Mouse (Mus musculus): ENCODE measurements around the gene Nthl1. TPM values are rescaled to one million over a fixed set of nuclear protein-coding genes. Genes with fewer than 3 reads are reported as not detected.

The Nthl1 gene
- polyA plus RNA-seq, 1 experiment from 2014 or later, result 18.6 TPM

GRCm38 (mm10) chr17:24593992-24594890 is 38.2 kb upstream of the Nthl1 start:
- 86% methylated on average over 26 of the region's 26 CpGs for WGBS
- H3K27ac ChIP-seq (ENCODE audit: low read depth), result no peak overlapping the region
- ATAC-seq (ENCODE audit: insufficient read depth), result no peak
- H3K9me3 ChIP-seq (ENCODE audit: low read depth, low read length), result no peaks in the 10 kb centered on the region
- no peak overlapping the region for H3K4me3 ChIP-seq (ENCODE audit: low read depth, low read length)
- H3K4me1 ChIP-seq (ENCODE audit: insufficient read depth), result no peaks in the 10 kb centered on the region
- no peak for DNase-seq
- no peaks in the 10 kb centered on the region for H3K27me3 ChIP-seq (ENCODE audit: insufficient read depth, low read length)
- H3K9ac ChIP-seq, result no peak overlapping the region
- no peak overlapping the region for H3K4me2 ChIP-seq
- no peak for TF ChIP-seq CTCF (IDR thresholded peaks at IDR 0.05; ENCODE audit: low read depth)
- H3K36me3 ChIP-seq (ENCODE audit: insufficient read depth), result peaks cover 96% of the 10 kb centered on the region

- TF ChIP-seq CTCF (IDR thresholded peaks at IDR 0.05; ENCODE audit: low read depth), result peak; percentile 50
- Histone ChIP-seq H3K36me3 (ENCODE audit: insufficient read depth) (peaks cover 94% of the 10 kb centered on the region), H3K4me1 (ENCODE audit: insufficient read depth) (no peaks in the 10 kb centered on the region), H3K9me3 (ENCODE audit: low read depth, low read length) (no peaks in the 10 kb centered on the region), H3K4me2 (no peak overlapping the region), H3K27ac (ENCODE audit: low read depth) (0 out of 2 replicates have a peak overlapping the region, but pooled peaks have one; percentile 9), H3K27me3 (ENCODE audit: insufficient read depth, low read length) (no peaks in the 10 kb centered on the region), H3K4me3 (ENCODE audit: low read depth, low read length) (no peak overlapping the region), H3K9ac (no peak overlapping the region)
- no peak; the same call in 1 of the 2 replicates for ATAC-seq (ENCODE audit: insufficient read depth)
- WGBS, result 64% methylated on average over 17 of the region's 17 CpGs
- peak; percentile 25 for DNase-seq
These were observed 37.1 kb upstream of the Nthl1 start for GRCm38 (mm10) chr17:24595126-24596072.

- no peaks in the 10 kb centered on the region for H3K4me1 ChIP-seq (ENCODE audit: insufficient read depth)
- TF ChIP-seq CTCF (IDR thresholded peaks at IDR 0.05; ENCODE audit: low read depth), result no peak
- H3K9ac ChIP-seq, result no peak overlapping the region
- peaks cover 91% of the 10 kb centered on the region for H3K36me3 ChIP-seq (ENCODE audit: insufficient read depth)
- H3K27me3 ChIP-seq (ENCODE audit: insufficient read depth, low read length), result no peaks in the 10 kb centered on the region
- DNase-seq, result no peak
- no peak overlapping the region for H3K4me2 ChIP-seq
- no peaks in the 10 kb centered on the region for H3K9me3 ChIP-seq (ENCODE audit: low read depth, low read length)
- H3K4me3 ChIP-seq (ENCODE audit: low read depth, low read length), result no peak overlapping the region
- no peak for ATAC-seq (ENCODE audit: insufficient read depth)
- WGBS, result 84% methylated on average over 5 of the region's 5 CpGs
- no peak overlapping the region for H3K27ac ChIP-seq (ENCODE audit: low read depth)
These were observed 36.4 kb upstream of the Nthl1 start for GRCm38 (mm10) chr17:24596073-24596466.

- TF ChIP-seq CTCF (IDR thresholded peaks at IDR 0.05; ENCODE audit: low read depth), result no peak
- H3K36me3 ChIP-seq (ENCODE audit: insufficient read depth), result peaks cover 91% of the 10 kb centered on the region
- H3K4me1 ChIP-seq (ENCODE audit: insufficient read depth), result no peaks in the 10 kb centered on the region
- ATAC-seq (ENCODE audit: insufficient read depth), result no peak
- H3K4me2 ChIP-seq, result no peak overlapping the region
- no peak overlapping the region for H3K27ac ChIP-seq (ENCODE audit: low read depth)
- H3K27me3 ChIP-seq (ENCODE audit: insufficient read depth, low read length), result no peaks in the 10 kb centered on the region
- WGBS, result 89% methylated on average over 19 of the region's 19 CpGs
- no peak for DNase-seq
- no peak overlapping the region for H3K9ac ChIP-seq
- H3K9me3 ChIP-seq (ENCODE audit: low read depth, low read length), result no peaks in the 10 kb centered on the region
- H3K4me3 ChIP-seq (ENCODE audit: low read depth, low read length), result no peak overlapping the region
These were observed 35.9 kb upstream of the Nthl1 start for GRCm38 (mm10) chr17:24596471-24597183.

GRCm38 (mm10) chr17:24597989-24598388 is 34.5 kb upstream of the Nthl1 start:
- ATAC-seq (ENCODE audit: insufficient read depth) (no peak), DNase-seq (no peak)
- H3K4me1 ChIP-seq (ENCODE audit: insufficient read depth), result no peaks in the 10 kb centered on the region
- H3K27me3 ChIP-seq (ENCODE audit: insufficient read depth, low read length), result no peaks in the 10 kb centered on the region
- whole genome bisulfite sequencing, result 85% methylated on average over 3 of the region's 3 CpGs
- no peak overlapping the region for H3K27ac ChIP-seq (ENCODE audit: low read depth)
- peaks cover 92% of the 10 kb centered on the region for H3K36me3 ChIP-seq (ENCODE audit: insufficient read depth)
- no peak for TF ChIP-seq CTCF (IDR thresholded peaks at IDR 0.05; ENCODE audit: low read depth)
- H3K4me3 ChIP-seq (ENCODE audit: low read depth, low read length), result no peak overlapping the region
- H3K4me2 ChIP-seq, result no peak overlapping the region
- H3K9me3 ChIP-seq (ENCODE audit: low read depth, low read length), result no peaks in the 10 kb centered on the region
- no peak overlapping the region for H3K9ac ChIP-seq

- ATAC-seq (ENCODE audit: insufficient read depth) (no peak), DNase-seq (no peak)
- Histone ChIP-seq H3K4me3 (ENCODE audit: low read depth, low read length) (no peak overlapping the region), H3K9me3 (ENCODE audit: low read depth, low read length) (no peaks in the 10 kb centered on the region), H3K27me3 (ENCODE audit: insufficient read depth, low read length) (no peaks in the 10 kb centered on the region), H3K4me2 (no peak overlapping the region), H3K27ac (ENCODE audit: low read depth) (no peak overlapping the region), H3K4me1 (ENCODE audit: insufficient read depth) (no peaks in the 10 kb centered on the region), H3K36me3 (ENCODE audit: insufficient read depth) (peaks cover 84% of the 10 kb centered on the region), H3K9ac (no peak overlapping the region)
- WGBS, result 93% methylated on average over 4 of the region's 4 CpGs
- no peak for TF ChIP-seq CTCF (IDR thresholded peaks at IDR 0.05; ENCODE audit: low read depth)
These were observed 32.0 kb upstream of the Nthl1 start for GRCm38 (mm10) chr17:24600502-24600901.
